7 mouse cellular contexts compared by ENCODE assay signal in genomic region chr5:35088785-35089613, GRCm38 (mm10). TPM values are rescaled to one million over a fixed set of nuclear protein-coding genes. Genes with fewer than 3 reads are reported as not detected.
DNase-seq lines count a peak whose midpoint lies in the region; ATAC-seq lines count a peak whose summit lies in the region.

No protein-coding gene starts in this region.

- ATAC-seq in megakaryocyte progenitor cell, adult 5-6 weeks (replicated peaks; ENCODE audit: poor library complexity), result peak; percentile 95

- peak; percentile 43 to 51 for DNase-seq in CD8-positive naive resting alpha-beta T cell, adult 2 months (ENCODE audit: low read depth in 2 of 2, low spot score in 2 of 2)
- DNase-seq in Muller cell, postnatal 12 days (ENCODE audit: inconsistent ontology term), result peak; percentile 60
- peak; percentile 87 to 90 for DNase-seq in cerebellum, postnatal 10 days
- peak; percentile 57 for DNase-seq in gastrocnemius, postnatal 25 days
- peak; percentile 55 for DNase-seq in left cerebral cortex, adult 11 months (ENCODE audit: low spot score)
- DNase-seq in spleen, adult 12 weeks (ENCODE audit: low spot score), result peak; percentile 52

RNA-seq across cellular contexts. Expression of gene Lrpap1, which starts 16.6 kb away (rescaled TPM):
- 10 to 100 TPM; 22.2 to 35.2 TPM for total RNA-seq in gastrocnemius, postnatal 25 days (2021)
- 32.4 and 41.8 TPM in 2 replicates for total RNA-seq in megakaryocyte progenitor cell, adult 5-6 weeks (2015)
- 66.7 and 69.5 TPM in 2 replicates for total RNA-seq in megakaryocyte progenitor cell, adult 5-6 weeks (2017)

RNA-seq across cellular contexts. Expression of gene Dok7, which starts 32.4 kb away (rescaled TPM):
- 10 to 100 TPM; 19.9 to 29.3 TPM for total RNA-seq in gastrocnemius, postnatal 25 days (2021)
- total RNA-seq in megakaryocyte progenitor cell, adult 5-6 weeks (2015), result 0.12 TPM in 1 of 2 replicates, not detected in the other
- total RNA-seq in megakaryocyte progenitor cell, adult 5-6 weeks (2017), result not detected in 2 replicates

RNA-seq across cellular contexts. Expression of gene Hgfac, which starts 47.7 kb away (rescaled TPM):
- under 1 TPM in 1 of 2 experiments, not detected in 1; 0.46 TPM for total RNA-seq in gastrocnemius, postnatal 25 days (2021)
- total RNA-seq in megakaryocyte progenitor cell, adult 5-6 weeks (2015), result 0.59 TPM in 1 of 2 replicates, not detected in the other
- total RNA-seq in megakaryocyte progenitor cell, adult 5-6 weeks (2017), result 0.24 TPM in 1 of 2 replicates, not detected in the other

Comparison
In these comparisons a context has a peak if more than half of its experiments do, and no peak if none do; other contexts are left out.
1. Peak in every context shown above with its lines: DNase-seq and ATAC-seq.
2. RNA of gene Dok7, which starts 32.4 kb away (total RNA-seq): 19.9 to 29.3 TPM in gastrocnemius, postnatal 25 days; 0.12 TPM in megakaryocyte progenitor cell, adult 5-6 weeks; every median in the first group is over 10 times any median in the second.